In the genomic region with DNA sequence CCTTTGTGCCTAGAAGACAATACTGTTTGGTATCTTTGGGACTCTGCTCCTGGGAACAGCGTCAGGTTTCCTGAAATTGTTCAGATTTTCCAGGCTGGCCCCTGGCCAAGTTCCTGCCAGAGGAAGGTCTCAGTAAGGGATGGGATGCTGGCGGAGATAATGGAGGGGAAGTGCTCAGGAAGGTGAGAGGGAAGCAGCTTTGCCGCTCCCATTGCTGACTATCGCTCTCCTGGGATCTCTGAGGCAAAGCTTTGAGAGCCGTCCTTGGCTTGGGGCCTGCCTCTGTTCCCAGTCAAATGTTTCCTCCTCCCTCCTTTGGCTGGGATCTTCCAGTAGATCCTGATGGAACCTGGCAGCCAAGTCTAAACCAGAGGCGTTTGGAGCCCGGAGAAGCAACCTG, we compare ENCODE assay signal across 9 mouse cellular contexts. TPM values are rescaled to one million over a fixed set of nuclear protein-coding genes. Genes with fewer than 3 reads are reported as not detected.
DNase-seq lines count a peak whose midpoint lies in the region; ATAC-seq and TF ChIP-seq lines count a peak whose summit lies in the region.
"Had no signal": no experiment of that assay in that cellular context is flagged by ENCODE, and none has a peak within 500 bp of the region (broad histone marks: within the 10 kb centered on the region; RNA-seq: fewer than 3 reads in every experiment).

No protein-coding gene starts in this region.

- no peak overlapping the region for H3K4me3 ChIP-seq in cerebellum, adult 2 months (replicated peaks; ENCODE audit: insufficient read depth, low read depth, low read length)
- H3K4me3 ChIP-seq in heart, embryonic 11.5 days (ENCODE audit: low read depth, low read length) = no peak overlapping the region
- H3K4me3 ChIP-seq: erythroblast, embryonic 14.5 days had no signal

- 0 out of 2 replicates have a peak overlapping the region, but pooled peaks have one; percentile 12 for H3K27ac ChIP-seq in cerebellum, adult 2 months (ENCODE audit: insufficient read depth, low read length)
- peak overlapping the region; percentile 73 for H3K27ac ChIP-seq in heart, embryonic 11.5 days (ENCODE audit: low read depth, low read length)

- H3K9ac ChIP-seq in heart, embryonic 11.5 days (ENCODE audit: low read depth, low read length) = no peak overlapping the region

- no peak overlapping the region for H3K4me2 ChIP-seq in heart, embryonic 11.5 days

- TF ChIP-seq POLR2A in cerebellum, adult 2 months (IDR thresholded peaks at IDR 0.05; ENCODE audit: borderline replicate concordance, insufficient read depth, low read length) = no peak

- peak; percentile 41 for DNase-seq in layer of hippocampus, adult 11-12 months (ENCODE audit: low spot score)
- DNase-seq in layer of hippocampus, postnatal 36 days = no peak
- DNase-seq in cerebellum, adult 2 months = peak; percentile 62 to 74
- peak; percentile 86 for DNase-seq in kidney, postnatal 14 days
- peak; percentile 87 for DNase-seq in lung, postnatal 25 days (ENCODE audit: low spot score)
- DNase-seq in c-Kit-positive CD71-positive TER-119-positive erythroid progenitor cells, embryonic 14.5 days (ENCODE audit: low spot score) = no peak
- DNase-seq in frontal cortex, postnatal 14 days (ENCODE audit: low spot score in 2 of 2) = no peak

- peaks cover 7% of the 10 kb centered on the region; the same call in 1 of the 2 replicates for H3K4me1 ChIP-seq in cerebellum, adult 2 months (ENCODE audit: control insufficient read depth, insufficient read depth, low read length)
- H3K4me1 ChIP-seq in heart, embryonic 11.5 days (ENCODE audit: control insufficient read depth, insufficient read depth, low read length) = peaks cover 18% of the 10 kb centered on the region

- no peaks in the 10 kb centered on the region for H3K36me3 ChIP-seq in heart, embryonic 11.5 days (ENCODE audit: control insufficient read depth, insufficient read depth, low read length)

- no peak for TF ChIP-seq CTCF in cerebellum, adult 2 months (IDR thresholded peaks at IDR 0.05; ENCODE audit: borderline replicate concordance, insufficient read depth, low read depth, low read length)

- no peaks in the 10 kb centered on the region for H3K9me3 ChIP-seq in heart, embryonic 11.5 days (replicated peaks; ENCODE audit: control insufficient read depth, low read length)

- no peaks in the 10 kb centered on the region for H3K27me3 ChIP-seq in cerebellum, adult 2 months (ENCODE audit: control insufficient read depth, insufficient read depth, low read length)
- H3K27me3 ChIP-seq in heart, embryonic 11.5 days (ENCODE audit: control insufficient read depth, insufficient read depth, low read length) = no peaks in the 10 kb centered on the region

- WGBS in cerebellum, adult 2 months = 8% methylated on average over 7 of the region's 7 CpGs
- WGBS in heart, embryonic 11.5 days (ENCODE audit: insufficient replicate concordance) = 37% methylated on average over 7 of the region's 7 CpGs

- no peak for ATAC-seq in heart, embryonic 11.5 days (replicated peaks; ENCODE audit: insufficient number of reproducible peaks, low FRiP score, low TSS enrichment)

RNA-seq across cellular contexts. Expression of a gene that starts 1.5 kb away (rescaled TPM):
- total RNA-seq in layer of hippocampus, postnatal 36 days (2021) = 10 to 100 TPM; 92.4 to 97.8 TPM
- polyA plus RNA-seq in cerebellum, adult 2 months (2012; rRNA removed) = 61.9 and 67.2 TPM in 2 replicates
- 90.8 and 91.1 TPM in 2 replicates for polyA plus RNA-seq in heart, embryonic 11.5 days (2014; fragmentation: Nextera tagmentation; extraction: Ambion mirVana)

RNA-seq across cellular contexts. Expression of a gene that starts 38.1 kb away (rescaled TPM):
- 100 to 1,000 TPM; 103 to 127 TPM for total RNA-seq in layer of hippocampus, postnatal 36 days (2021)
- 369 and 458 TPM in 2 replicates for polyA plus RNA-seq in cerebellum, adult 2 months (2012; rRNA removed)
- not detected in 2 replicates for polyA plus RNA-seq in heart, embryonic 11.5 days (2014; fragmentation: Nextera tagmentation; extraction: Ambion mirVana)
- polyA plus RNA-seq: erythroblast, embryonic 14.5 days had no signal

Comparison
In these comparisons a context has a peak if more than half of its experiments do, and no peak if none do; other contexts are left out.
1. DNase-seq: peak in layer of hippocampus, adult 11-12 months (single experiment), cerebellum, adult 2 months (2 of 2), kidney, postnatal 14 days (single experiment) and lung, postnatal 25 days (single experiment); none in layer of hippocampus, postnatal 36 days (0 of 2), c-Kit-positive CD71-positive TER-119-positive erythroid progenitor cells, embryonic 14.5 days (single experiment) and frontal cortex, postnatal 14 days (0 of 2).
2. RNA of a gene that starts 38.1 kb away (polyA plus RNA-seq): 369 to 458 TPM in cerebellum, adult 2 months; not detected in heart, embryonic 11.5 days; every median in the first group is over 100 times any median in the second.